Mouse (Mus musculus): ENCODE data around the gene Zfp772.
"Not testable (repeated sequence)": the region's sequence is repeated elsewhere in the genome, so short reads cannot be mapped to it uniquely, and the experiment has no call there.

DNA sequence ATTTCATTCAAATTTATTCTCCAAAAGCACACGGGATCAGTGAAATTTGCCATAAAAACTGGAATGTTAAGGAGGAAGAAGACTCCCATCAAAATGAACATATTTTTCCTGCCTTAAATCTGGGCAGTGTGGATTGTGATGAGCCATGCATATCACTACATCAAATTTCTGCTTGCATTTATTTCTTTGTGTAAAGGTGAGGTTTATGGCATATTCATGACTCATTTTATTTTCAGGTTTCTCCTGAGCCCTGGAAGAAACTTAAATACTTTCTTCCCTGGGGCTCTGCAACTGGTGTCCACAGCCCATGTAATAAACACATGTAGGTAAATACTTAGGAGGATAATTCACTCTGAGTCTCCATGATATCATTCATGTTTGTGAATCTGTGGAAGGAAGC is 37.4 kb upstream of the Zfp772 start, which contains the start of gene Vmn2r29:
- TF ChIP-seq POLR2A (IDR thresholded peaks at IDR 0.05; ENCODE audit: borderline replicate concordance, insufficient read depth, low read length); CTCF (IDR thresholded peaks at IDR 0.05; ENCODE audit: borderline replicate concordance, insufficient read depth, low read depth, low read length): not testable (repeated sequence)

Measured in cerebellum, adult 2 months (tissue).